Mouse (Mus musculus) liver, embryonic 11.5 days (tissue): ENCODE data around the gene 4921501E09Rik. TPM values are rescaled to one million over a fixed set of nuclear protein-coding genes. Genes with fewer than 3 reads are reported as not detected.
"Not testable (repeated sequence)": the region's sequence is repeated elsewhere in the genome, so short reads cannot be mapped to it uniquely, and the experiment has no call there.

Experiments used
- ATAC-seq: fragments of 200-750 bp; cut with Nextera tagmentation; replicated peaks from 2 replicates; pipeline ENCODE4 v1.8.0; 2017; ENCODE audit warnings: moderate number of reproducible peaks, mild to moderate bottlenecking, moderate TSS enrichment, moderate library complexity; ENCODE audit not compliant: low FRiP score
- DNase-seq: peaks from one replicate; pipeline ENCODE4 v3.0.0-alpha.2; 2017; ENCODE audit warnings: low spot score
- H3K27ac ChIP-seq: fragments of 300-500 bp; sonication (generic); 2 replicates; pipeline ENCODE4 v1.5.1; 2014; ENCODE audit warnings: mild to moderate bottlenecking, low read depth, low read length, control low read depth
- H3K27me3 ChIP-seq: fragments of 300-500 bp; sonication (generic); replicated peaks from 2 replicates; pipeline ENCODE4 v1.6.1; 2014; ENCODE audit warnings: low read length, mixed read lengths; ENCODE audit not compliant: control insufficient read depth, insufficient read depth
- H3K36me3 ChIP-seq: fragments of 300-500 bp; sonication (generic); 2 replicates; pipeline ENCODE4 v1.6.1; 2014; ENCODE audit warnings: mild to moderate bottlenecking, low read length, moderate library complexity, mixed read lengths; ENCODE audit not compliant: control insufficient read depth, insufficient read depth
- H3K4me1 ChIP-seq: fragments of 300-500 bp; sonication (generic); replicated peaks from 2 replicates; pipeline ENCODE4 v1.6.1; 2014; ENCODE audit warnings: low read length, mixed read lengths; ENCODE audit not compliant: control insufficient read depth, insufficient read depth
- H3K4me2 ChIP-seq: fragments of 300-500 bp; sonication (generic); 2 replicates; pipeline ENCODE4 v1.6.1; 2014; ENCODE audit warnings: mild to moderate bottlenecking, control low read depth, moderate library complexity
- H3K4me3 ChIP-seq: fragments of 300-500 bp; sonication (generic); 2 replicates; pipeline ENCODE4 v1.5.1; 2014; ENCODE audit warnings: low read depth, low read length, control low read depth
- H3K9ac ChIP-seq: fragments of 300-500 bp; sonication (generic); 2 replicates; pipeline ENCODE4 v1.6.1; 2014; ENCODE audit warnings: low read depth, low read length, control low read depth
- H3K9me3 ChIP-seq: fragments of 300-500 bp; sonication (generic); 2 replicates; pipeline ENCODE4 v1.6.1; 2016; ENCODE audit warnings: low read length, inconsistent platforms, mixed read lengths; ENCODE audit not compliant: control insufficient read depth
- WGBS: fragments of 180-500 bp; shearing (Covaris S2); extraction: QIAGEN DNeasy Blood & Tissue Kit; methylation state at CpG from one replicate; pipeline ENCODE4 v1.1.7; 2014; 5-methylcytosine and 5-hydroxymethylcytosine counted together
- polyA plus RNA-seq: library from polyadenylated mRNA; unstranded; fragments of >200 nt; fragmentation: Nextera tagmentation; extraction: Ambion mirVana; gene quantifications from 2 replicates; pipeline ENCODE4 v1.2.1, GENCODE M21; 2014

4921501E09Rik gene
- polyA plus RNA-seq, 1 experiment from 2014 or later: not detected

DNA sequence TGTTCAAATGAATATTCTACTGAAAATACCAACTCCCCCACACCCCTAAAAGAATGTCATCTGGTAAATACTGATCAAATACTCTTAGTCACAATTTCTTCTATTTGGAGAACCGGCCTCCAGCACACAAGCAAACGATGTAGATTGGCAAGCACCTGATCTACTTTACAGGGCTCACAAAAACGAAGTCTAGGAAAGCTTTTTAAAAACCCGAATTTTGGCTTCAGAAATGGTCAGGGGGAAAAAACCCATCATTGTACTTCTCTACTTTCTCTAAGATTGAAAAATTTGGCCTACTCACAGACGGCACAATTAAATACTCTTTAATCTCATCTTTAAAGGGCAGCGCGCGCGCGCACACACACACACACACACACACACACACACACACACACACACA, 35.5 kb downstream of the 4921501E09Rik start:
- Histone ChIP-seq H3K27me3 (no peaks in the 10 kb centered on the region), H3K9me3 (no peaks in the 10 kb centered on the region), H3K27ac (no peak overlapping the region), H3K4me1 (peaks cover 3% of the 10 kb centered on the region; the same call in 1 of the 2 replicates), H3K4me2 (peak overlapping the region; percentile 70), H3K4me3 (peak overlapping the region; percentile 91), H3K9ac (peak overlapping the region; percentile 90), H3K36me3 (0 out of 2 replicates have a peak, but pooled peaks cover 3% of the 10 kb centered on the region)
- WGBS: 11% methylated on average over 10 of the region's 10 CpGs
- no peak for ATAC-seq
- DNase-seq: no peak

DNA sequence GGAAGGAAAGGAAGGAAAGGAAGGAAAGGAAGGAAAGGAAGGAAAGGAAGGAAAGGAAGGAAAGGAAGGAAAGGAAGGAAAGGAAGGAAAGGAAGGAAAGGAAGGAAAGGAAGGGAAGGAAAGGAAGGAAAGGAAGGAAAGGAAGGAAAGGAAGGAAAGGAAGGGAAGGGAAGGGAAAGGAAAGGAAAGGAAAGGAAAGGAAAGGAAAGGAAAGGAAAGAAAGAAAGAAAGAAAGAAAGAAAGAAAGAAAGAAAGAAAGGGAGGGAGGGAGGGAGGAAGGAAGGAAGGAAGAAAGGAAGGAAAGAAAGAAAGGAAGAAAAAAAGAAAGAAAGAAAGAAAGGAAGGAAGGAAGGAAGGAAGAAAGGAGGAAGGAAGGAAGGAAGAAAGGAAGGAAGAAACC, 47.4 kb downstream of the 4921501E09Rik start:
- not testable (repeated sequence) for H3K4me2 ChIP-seq, H3K9ac ChIP-seq, H3K27me3 ChIP-seq, ATAC-seq, H3K27ac ChIP-seq, H3K4me3 ChIP-seq, H3K4me1 ChIP-seq, DNase-seq
- H3K9me3 ChIP-seq: peaks cover 35% of the 10 kb centered on the region
- peaks cover 43% of the 10 kb centered on the region for H3K36me3 ChIP-seq

Other genes with a start within 250 kb of the 4921501E09Rik start
- 6.0 and 6.7 TPM in 2 replicates for gene Zfp799, start 237.8 kb downstream of the 4921501E09Rik start, polyA plus RNA-seq
- 2.6 and 4.8 TPM in 2 replicates for gene Zfp870, start 176.4 kb downstream of the 4921501E09Rik start, polyA plus RNA-seq
- not detected in 2 replicates for gene Cyp4f14, start 150.7 kb downstream of the 4921501E09Rik start, polyA plus RNA-seq
- 7.2 and 8.1 TPM in 2 replicates for gene Cyp4f13, start 120.7 kb downstream of the 4921501E09Rik start, polyA plus RNA-seq
- 10.9 and 11.8 TPM in 2 replicates for gene Zfp472, start 102.2 kb downstream of the 4921501E09Rik start, polyA plus RNA-seq
- gene Zfp952, start 74.9 kb downstream of the 4921501E09Rik start, polyA plus RNA-seq: 7.1 and 7.7 TPM in 2 replicates
- gene Zfp763, start 34.7 kb downstream of the 4921501E09Rik start, polyA plus RNA-seq: 8.1 and 8.7 TPM in 2 replicates
- 2.8 and 3.1 TPM in 2 replicates for gene Zfp563, start 21.3 kb upstream of the 4921501E09Rik start, polyA plus RNA-seq
- gene Morc2b, start 71.6 kb upstream of the 4921501E09Rik start, polyA plus RNA-seq: not detected in 2 replicates
- gene Olfr55, start 100.4 kb upstream of the 4921501E09Rik start, polyA plus RNA-seq: not detected in 2 replicates
- gene Olfr239, start 123.2 kb upstream of the 4921501E09Rik start, polyA plus RNA-seq: not detected in 2 replicates
- gene Olfr1564, start 153.6 kb upstream of the 4921501E09Rik start, polyA plus RNA-seq: not detected in 2 replicates
- 9.9 and 11.0 TPM in 2 replicates for gene Zfp955a, start 187.1 kb upstream of the 4921501E09Rik start, polyA plus RNA-seq
- 0.04 and 0.06 TPM in 2 replicates for gene Olfr63, start 196.6 kb upstream of the 4921501E09Rik start, polyA plus RNA-seq
- gene Zfp955b, start 221.5 kb upstream of the 4921501E09Rik start, polyA plus RNA-seq: 4.8 and 6.1 TPM in 2 replicates